Mouse (Mus musculus) midbrain, postnatal 0 days (tissue): ENCODE results near the gene As3mt. TPM values are rescaled to one million over a fixed set of nuclear protein-coding genes. Genes with fewer than 3 reads are reported as not detected.

Source experiments
- ATAC-seq: fragments of 200-750 bp; cut with Nextera tagmentation; 2 replicates; pipeline ENCODE4 v1.8.0; 2017; ENCODE audit warnings: moderate number of reproducible peaks, mild to moderate bottlenecking, moderate TSS enrichment, moderate library complexity; ENCODE audit not compliant: low FRiP score
- DNase-seq: peaks from one replicate; pipeline ENCODE4 v3.0.0-alpha.2; 2015; ENCODE audit warnings: low spot score
- H3K27ac ChIP-seq: fragments of 300-500 bp; sonication (generic); 2 replicates; pipeline ENCODE4 v1.5.1; 2014; ENCODE audit warnings: low read depth, mild to moderate bottlenecking, low read length, mixed read lengths
- H3K27me3 ChIP-seq: fragments of 300-500 bp; sonication (generic); 2 replicates; pipeline ENCODE4 v1.6.1; 2014; ENCODE audit warnings: low read length, control low read depth, mixed read lengths; ENCODE audit not compliant: insufficient read depth
- H3K36me3 ChIP-seq: fragments of 300-500 bp; sonication (generic); 2 replicates; pipeline ENCODE4 v1.6.1; 2014; ENCODE audit warnings: low read length, control low read depth, mixed read lengths; ENCODE audit not compliant: insufficient read depth
- H3K4me1 ChIP-seq: fragments of 300-500 bp; sonication (generic); 2 replicates; pipeline ENCODE4 v1.6.1; 2014; ENCODE audit warnings: mild to moderate bottlenecking, control low read depth, antibody characterized with exemption, low read length, mixed read lengths; ENCODE audit not compliant: insufficient read depth
- H3K4me2 ChIP-seq: fragments of 300-500 bp; sonication (generic); 2 replicates; pipeline ENCODE4 v1.6.1; 2014; ENCODE audit warnings: low read depth, mild to moderate bottlenecking, low read length, mixed read lengths; ENCODE audit not compliant: poor library complexity, severe bottlenecking
- H3K4me3 ChIP-seq: fragments of 300-500 bp; sonication (generic); 2 replicates; pipeline ENCODE4 v1.5.1; 2014; ENCODE audit warnings: low read depth, mild to moderate bottlenecking, low read length, moderate library complexity
- H3K9ac ChIP-seq: fragments of 300-500 bp; sonication (generic); replicated peaks from 2 replicates; pipeline ENCODE4 v1.6.1; 2014; ENCODE audit warnings: mild to moderate bottlenecking, low read length, moderate library complexity, mixed read lengths; ENCODE audit not compliant: poor library complexity, severe bottlenecking
- H3K9me3 ChIP-seq: fragments of 300-500 bp; sonication (generic); 2 replicates; pipeline ENCODE4 v1.6.1; 2016; ENCODE audit warnings: low read length, control low read depth
- CTCF ChIP-seq: IDR thresholded peaks from 2 replicates; pipeline ENCODE4 v1.5.1; 2016; ENCODE audit warnings: antibody characterized with exemption, mild to moderate bottlenecking
- WGBS: fragments of 180-500 bp; shearing (Covaris S2); extraction: QIAGEN DNeasy Blood & Tissue Kit; methylation state at CpG from one replicate; pipeline ENCODE4 v1.1.7; 2014; 5-methylcytosine and 5-hydroxymethylcytosine counted together
- polyA plus RNA-seq: library from polyadenylated mRNA; unstranded; fragments of >200 nt; fragmentation: Nextera tagmentation; extraction: Ambion mirVana; gene quantifications from 2 replicates; pipeline ENCODE4 v1.2.1, GENCODE M21; 2015
- total RNA-seq: library from RNA; depleted of rRNA; stranded (reverse); fragments of >200 nt; gene quantifications from 2 replicates; pipeline ENCODE4 v1.2.3, GENCODE M21; 2014

Gene As3mt
- total and polyA plus RNA-seq, 2 experiments from 2014 or later = 21.3 to 36.4 TPM

GRCm38 (mm10) chr19:46693146-46693545 is 14.1 kb upstream of the As3mt start:
- no peaks in the 10 kb centered on the region for H3K9me3 ChIP-seq
- H3K9ac ChIP-seq = no peak overlapping the region
- no peak for TF ChIP-seq CTCF
- 0 out of 2 replicates have a peak, but pooled peaks cover 9% of the 10 kb centered on the region for H3K36me3 ChIP-seq
- H3K4me2 ChIP-seq = no peak overlapping the region
- no peaks in the 10 kb centered on the region for H3K4me1 ChIP-seq
- ATAC-seq = no peak
- no peak overlapping the region for H3K27ac ChIP-seq
- WGBS = 80% methylated on average over 4 of the region's 4 CpGs
- no peaks in the 10 kb centered on the region for H3K27me3 ChIP-seq
- no peak overlapping the region for H3K4me3 ChIP-seq
- DNase-seq = peak; percentile 22

DNA sequence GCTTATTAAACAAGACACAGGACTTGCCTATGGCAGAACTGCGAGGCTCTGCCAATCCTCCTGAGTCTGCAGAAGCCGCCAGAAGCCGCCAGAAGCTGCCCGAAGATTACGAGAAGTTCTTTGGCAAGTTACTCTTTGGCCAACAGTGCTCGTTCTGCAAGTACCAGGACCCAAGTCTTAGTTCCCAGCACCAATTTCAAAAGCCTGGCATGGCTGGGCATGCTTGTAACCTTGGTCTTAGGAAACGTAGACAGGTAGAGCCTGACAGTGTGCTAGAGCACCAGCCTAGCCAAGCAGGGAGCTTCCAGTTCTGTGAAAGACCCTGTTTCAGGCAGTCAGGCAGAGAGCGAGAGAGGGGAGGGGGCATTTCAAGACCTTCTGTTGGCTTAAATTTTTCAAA is 10.8 kb upstream of the As3mt start:
- no peaks in the 10 kb centered on the region for H3K27me3 ChIP-seq
- no peak overlapping the region for H3K4me2 ChIP-seq
- H3K9me3 ChIP-seq = no peaks in the 10 kb centered on the region
- H3K9ac ChIP-seq = no peak overlapping the region
- WGBS = 93% methylated on average over 8 of the region's 8 CpGs
- peaks cover 13% of the 10 kb centered on the region; the same call in 1 of the 2 replicates for H3K36me3 ChIP-seq
- TF ChIP-seq CTCF = no peak
- H3K4me1 ChIP-seq = no peaks in the 10 kb centered on the region
- H3K4me3 ChIP-seq = no peak overlapping the region
- ATAC-seq (no peak), DNase-seq (no peak)
- no peak overlapping the region for H3K27ac ChIP-seq

GRCm38 (mm10) chr19:46696943-46697342 is 10.3 kb upstream of the As3mt start:
- Histone ChIP-seq H3K4me3 (no peak overlapping the region), H3K36me3 (peaks cover 13% of the 10 kb centered on the region; the same call in 1 of the 2 replicates), H3K9ac (no peak overlapping the region), H3K4me2 (no peak overlapping the region), H3K27ac (no peak overlapping the region), H3K9me3 (no peaks in the 10 kb centered on the region), H3K27me3 (no peaks in the 10 kb centered on the region), H3K4me1 (no peaks in the 10 kb centered on the region)
- WGBS = 92% methylated on average over 7 of the region's 7 CpGs
- peak; percentile 40 for DNase-seq
- TF ChIP-seq CTCF = no peak
- no peak for ATAC-seq

GRCm38 (mm10) chr19:46697840-46698517 is 9.3 kb upstream of the As3mt start:
- WGBS = 47% methylated on average over 19 of the region's 19 CpGs
- H3K4me3 ChIP-seq = no peak overlapping the region
- no peak overlapping the region for H3K27ac ChIP-seq

GRCm38 (mm10) chr19:46699011-46699481 is 8.2 kb upstream of the As3mt start:
- H3K4me2 ChIP-seq = no peak overlapping the region
- ATAC-seq = no peak
- WGBS = 79% methylated on average over 10 of the region's 10 CpGs
- DNase-seq = no peak
- no peak overlapping the region for H3K9ac ChIP-seq
- TF ChIP-seq CTCF = no peak
- H3K4me1 ChIP-seq = no peaks in the 10 kb centered on the region
- no peaks in the 10 kb centered on the region for H3K27me3 ChIP-seq
- H3K27ac ChIP-seq = no peak overlapping the region
- no peaks in the 10 kb centered on the region for H3K9me3 ChIP-seq
- H3K4me3 ChIP-seq = no peak overlapping the region
- peaks cover 13% of the 10 kb centered on the region; the same call in 1 of the 2 replicates for H3K36me3 ChIP-seq

More at GRCm38 (mm10) chr19:46697840-46698517, 9.3 kb upstream of the As3mt start:
- TF ChIP-seq CTCF = no peak
- no peaks in the 10 kb centered on the region for H3K4me1 ChIP-seq
- H3K4me2 ChIP-seq = no peak overlapping the region
- no peak for DNase-seq
- no peak overlapping the region for H3K9ac ChIP-seq
- no peaks in the 10 kb centered on the region for H3K9me3 ChIP-seq
- peaks cover 13% of the 10 kb centered on the region; the same call in 1 of the 2 replicates for H3K36me3 ChIP-seq
- no peak for ATAC-seq
- H3K27me3 ChIP-seq = no peaks in the 10 kb centered on the region

- Histone ChIP-seq H3K4me1 (no peaks in the 10 kb centered on the region), H3K36me3 (peaks cover 4% of the 10 kb centered on the region; the same call in 1 of the 2 replicates), H3K4me2 (no peak overlapping the region), H3K27ac (no peak overlapping the region), H3K9ac (no peak overlapping the region), H3K27me3 (no peaks in the 10 kb centered on the region), H3K4me3 (no peak overlapping the region), H3K9me3 (no peaks in the 10 kb centered on the region)
- ATAC-seq (no peak), DNase-seq (no peak)
- no peak for TF ChIP-seq CTCF
- 91% methylated on average over 9 of the region's 9 CpGs for WGBS
Measured at GRCm38 (mm10) chr19:46701156-46701555, 6.1 kb upstream of the As3mt start.
